26 mouse cellular contexts compared by ENCODE assay signal in genomic region chr1:172990635-172991009, GRCm38 (mm10). TPM values are rescaled to one million over a fixed set of nuclear protein-coding genes. Genes with fewer than 3 reads are reported as not detected.
A peak's percentile ranks its signal among the peaks of the same experiment; 100 is the strongest.
DNase-seq lines count a peak whose midpoint lies in the region; ATAC-seq and TF ChIP-seq lines count a peak whose summit lies in the region.
"Had no signal": no experiment of that assay in that cellular context is flagged by ENCODE, and none has a peak within 500 bp of the region (broad histone marks: within the 10 kb centered on the region; RNA-seq: fewer than 3 reads in every experiment).

No protein-coding gene starts in this region.

- no peaks in the 10 kb centered on the region for H3K27me3 ChIP-seq in intestine, embryonic 14.5 days (replicated peaks; ENCODE audit: control insufficient read depth, insufficient read depth, low read length)
- H3K27me3 ChIP-seq in intestine, embryonic 16.5 days (replicated peaks; ENCODE audit: control insufficient read depth, insufficient read depth, low read length): no peaks in the 10 kb centered on the region
- no peaks in the 10 kb centered on the region for H3K27me3 ChIP-seq in liver, embryonic 13.5 days
- H3K27me3 ChIP-seq in liver, postnatal 0 days (ENCODE audit: insufficient read depth, low read length): no peaks in the 10 kb centered on the region
- H3K27me3 ChIP-seq in hindbrain, embryonic 13.5 days: no peaks in the 10 kb centered on the region
- no peaks in the 10 kb centered on the region for H3K27me3 ChIP-seq in midbrain, embryonic 14.5 days (ENCODE audit: control insufficient read depth, insufficient read depth, low read length)
- H3K27me3 ChIP-seq: CH12.LX; embryonic facial prominence, embryonic 13.5 days; Patski had no signal

- H3K9ac ChIP-seq in intestine, embryonic 14.5 days (ENCODE audit: low read length): no peak overlapping the region
- H3K9ac ChIP-seq in intestine, embryonic 16.5 days (ENCODE audit: low read depth, low read length): no peak overlapping the region
- H3K9ac ChIP-seq in liver, embryonic 13.5 days: no peak overlapping the region
- no peak overlapping the region; the same call in 1 of the 2 replicates for H3K9ac ChIP-seq in liver, postnatal 0 days (replicated peaks)
- H3K9ac ChIP-seq in hindbrain, embryonic 13.5 days: no peak overlapping the region
- no peak overlapping the region for H3K9ac ChIP-seq in midbrain, embryonic 14.5 days (replicated peaks; ENCODE audit: low read length)
- H3K9ac ChIP-seq: embryonic facial prominence, embryonic 13.5 days; hindbrain, embryonic 14.5 days had no signal

- TF ChIP-seq CTCF in liver, postnatal 0 days (IDR thresholded peaks at IDR 0.05; ENCODE audit: low read depth): no peak

- 75% methylated on average over 3 of the region's 3 CpGs for WGBS in intestine, embryonic 14.5 days
- WGBS in intestine, embryonic 16.5 days: 52% methylated on average over 3 of the region's 3 CpGs
- whole genome bisulfite sequencing in liver, embryonic 13.5 days (ENCODE audit: insufficient replicate concordance): 49% methylated on average over 3 of the region's 3 CpGs
- 38% methylated on average over 3 of the region's 3 CpGs for WGBS in liver, postnatal 0 days (ENCODE audit: insufficient replicate concordance)
- 85% methylated on average over 3 of the region's 3 CpGs for WGBS in hindbrain, embryonic 13.5 days
- WGBS in midbrain, embryonic 14.5 days: 92% methylated on average over 3 of the region's 3 CpGs

- no peak for TF ChIP-seq EP300 in liver, postnatal 0 days (IDR thresholded peaks at IDR 0.05; ENCODE audit: low read depth)

- peak overlapping the region; percentile 25 for H3K4me2 ChIP-seq in intestine, embryonic 14.5 days (ENCODE audit: low read length)
- H3K4me2 ChIP-seq in intestine, embryonic 16.5 days (ENCODE audit: low read depth, low read length): peak overlapping the region; percentile 37
- peak overlapping the region; percentile 41 for H3K4me2 ChIP-seq in liver, embryonic 13.5 days
- H3K4me2 ChIP-seq in liver, postnatal 0 days (ENCODE audit: low read depth, low read length): peak overlapping the region; percentile 54
- H3K4me2 ChIP-seq in hindbrain, embryonic 13.5 days: no peak overlapping the region
- no peak overlapping the region for H3K4me2 ChIP-seq in midbrain, embryonic 14.5 days (ENCODE audit: low read length)
- H3K4me2 ChIP-seq: embryonic facial prominence, embryonic 13.5 days; hindbrain, embryonic 14.5 days had no signal

- no peaks in the 10 kb centered on the region for H3K4me1 ChIP-seq in intestine, embryonic 14.5 days (replicated peaks; ENCODE audit: control insufficient read depth, insufficient read depth, low read length)
- no peaks in the 10 kb centered on the region for H3K4me1 ChIP-seq in intestine, embryonic 16.5 days (ENCODE audit: control insufficient read depth, insufficient read depth, low read length)
- H3K4me1 ChIP-seq in liver, embryonic 13.5 days (replicated peaks): no peaks in the 10 kb centered on the region; the same call in 1 of the 2 replicates
- H3K4me1 ChIP-seq in liver, postnatal 0 days (ENCODE audit: insufficient read depth): no peaks in the 10 kb centered on the region
- 0 out of 2 replicates have a peak, but pooled peaks cover 5% of the 10 kb centered on the region for H3K4me1 ChIP-seq in hindbrain, embryonic 13.5 days (replicated peaks)
- peaks cover 6% of the 10 kb centered on the region; the same call in 1 of the 2 replicates for H3K4me1 ChIP-seq in midbrain, embryonic 14.5 days (ENCODE audit: control insufficient read depth, insufficient read depth, low read length)
- H3K4me1 ChIP-seq: embryonic facial prominence, embryonic 13.5 days; heart, embryonic 10.5 days had no signal

- no peaks in the 10 kb centered on the region for H3K36me3 ChIP-seq in intestine, embryonic 14.5 days (ENCODE audit: control insufficient read depth, insufficient read depth, low read length)
- H3K36me3 ChIP-seq in intestine, embryonic 16.5 days (ENCODE audit: control insufficient read depth, insufficient read depth, low read length): no peaks in the 10 kb centered on the region
- H3K36me3 ChIP-seq in liver, embryonic 13.5 days: no peaks in the 10 kb centered on the region
- 0 out of 2 replicates have a peak, but pooled peaks cover 3% of the 10 kb centered on the region for H3K36me3 ChIP-seq in liver, postnatal 0 days (replicated peaks; ENCODE audit: insufficient read depth, low read length)
- no peaks in the 10 kb centered on the region for H3K36me3 ChIP-seq in hindbrain, embryonic 13.5 days
- H3K36me3 ChIP-seq in midbrain, embryonic 14.5 days (ENCODE audit: control insufficient read depth, insufficient read depth, low read length): no peaks in the 10 kb centered on the region
- H3K36me3 ChIP-seq: embryonic facial prominence, embryonic 13.5 days; heart, embryonic 10.5 days had no signal

- no peaks in the 10 kb centered on the region for H3K9me3 ChIP-seq in intestine, embryonic 14.5 days (ENCODE audit: control insufficient read depth, low read length)
- no peaks in the 10 kb centered on the region for H3K9me3 ChIP-seq in intestine, embryonic 16.5 days (ENCODE audit: control insufficient read depth, low read length)
- H3K9me3 ChIP-seq in liver, embryonic 13.5 days (replicated peaks): no peaks in the 10 kb centered on the region
- H3K9me3 ChIP-seq in liver, postnatal 0 days (ENCODE audit: low read length): no peaks in the 10 kb centered on the region
- no peaks in the 10 kb centered on the region for H3K9me3 ChIP-seq in hindbrain, embryonic 13.5 days
- no peaks in the 10 kb centered on the region for H3K9me3 ChIP-seq in midbrain, embryonic 14.5 days (ENCODE audit: control insufficient read depth, low read length)
- H3K9me3 ChIP-seq: embryonic facial prominence, embryonic 13.5 days; heart, embryonic 10.5 days had no signal

- ATAC-seq in intestine, embryonic 14.5 days (replicated peaks; ENCODE audit: low FRiP score, low TSS enrichment, low read depth): no peak
- peak; percentile 55 for ATAC-seq in intestine, embryonic 16.5 days
- ATAC-seq in liver, embryonic 13.5 days (ENCODE audit: low read depth): no peak
- ATAC-seq in liver, postnatal 0 days: no peak
- ATAC-seq in hindbrain, embryonic 13.5 days (ENCODE audit: low FRiP score): no peak
- no peak for ATAC-seq in midbrain, embryonic 14.5 days (ENCODE audit: low FRiP score, low TSS enrichment)
- ATAC-seq: activated CD4-positive, CD25-positive, alpha-beta regulatory T cell, adult 4 months; forebrain, embryonic 16.5 days; Patski had no signal

- no peak overlapping the region for H3K27ac ChIP-seq in intestine, embryonic 14.5 days (ENCODE audit: low read depth)
- H3K27ac ChIP-seq in intestine, embryonic 16.5 days (ENCODE audit: low read length): peak overlapping the region; percentile 63
- no peak overlapping the region for H3K27ac ChIP-seq in liver, embryonic 13.5 days
- peak overlapping the region; percentile 66 for H3K27ac ChIP-seq in liver, postnatal 0 days (ENCODE audit: low read depth)
- no peak overlapping the region for H3K27ac ChIP-seq in hindbrain, embryonic 13.5 days
- H3K27ac ChIP-seq in midbrain, embryonic 14.5 days (replicated peaks; ENCODE audit: low read depth, low read length): no peak overlapping the region
- H3K27ac ChIP-seq: embryonic facial prominence, embryonic 13.5 days; heart, embryonic 10.5 days; hindbrain, embryonic 14.5 days had no signal

- no peak overlapping the region for H3K4me3 ChIP-seq in intestine, embryonic 14.5 days (ENCODE audit: low read depth, low read length)
- H3K4me3 ChIP-seq in intestine, embryonic 16.5 days (ENCODE audit: low read length): peak overlapping the region; percentile 41
- H3K4me3 ChIP-seq in liver, embryonic 13.5 days (replicated peaks): peak overlapping the region; percentile 26
- peak overlapping the region; percentile 40; the same call in 1 of the 2 replicates for H3K4me3 ChIP-seq in liver, postnatal 0 days (ENCODE audit: low read depth, low read length)
- no peak overlapping the region for H3K4me3 ChIP-seq in hindbrain, embryonic 13.5 days
- H3K4me3 ChIP-seq in midbrain, embryonic 14.5 days (replicated peaks; ENCODE audit: low read depth, low read length): no peak overlapping the region
- H3K4me3 ChIP-seq: embryonic facial prominence, embryonic 13.5 days; heart, embryonic 10.5 days had no signal

- no peak for DNase-seq in intestine, embryonic 14.5 days (ENCODE audit: low spot score)
- DNase-seq in liver, embryonic 13.5 days: no peak
- DNase-seq in liver, postnatal 0 days: no peak
- no peak for DNase-seq in midbrain, embryonic 14.5 days
- no peak for DNase-seq in urinary bladder, adult 18-20 months (ENCODE audit: low spot score in 2 of 2)
- DNase-seq: adrenal gland, postnatal 14 days; cerebellum, adult 11-12 months; cerebellum, adult 9-10 months; cerebellum, postnatal 25 days; gastrocnemius, postnatal 10 days; heart, adult 18-20 months; heart, postnatal 10 days; heart, postnatal 4 days had no signal

RNA-seq across cellular contexts. Expression of gene Olfr16, which starts 40.4 kb away (rescaled TPM):
- polyA plus RNA-seq in intestine, embryonic 14.5 days (2014; fragmentation: Nextera tagmentation; extraction: Ambion mirVana): not detected in 2 replicates
- polyA plus RNA-seq in intestine, embryonic 16.5 days (2015; fragmentation: Nextera tagmentation; extraction: Ambion mirVana): not detected in 2 replicates
- polyA plus RNA-seq in liver, embryonic 13.5 days (2015; fragmentation: Nextera tagmentation; extraction: Ambion mirVana): not detected in 2 replicates
- polyA plus RNA-seq in liver, postnatal 0 days (2015; fragmentation: Nextera tagmentation; extraction: Ambion mirVana): 0.12 and 0.16 TPM in 2 replicates
- polyA plus RNA-seq in hindbrain, embryonic 13.5 days (2015; fragmentation: Nextera tagmentation; extraction: Ambion mirVana): not detected in 2 replicates
- not detected in 2 replicates for polyA plus RNA-seq in midbrain, embryonic 14.5 days (2014; fragmentation: Nextera tagmentation; extraction: Ambion mirVana)
- polyA plus RNA-seq: activated CD4-positive, CD25-positive, alpha-beta regulatory T cell, adult 4 months; cortical plate, adult 2 months; embryonic facial prominence, embryonic 13.5 days; forebrain, embryonic 11.5 days; forebrain, embryonic 16.5 days; frontal cortex, adult 2 months; heart, embryonic 10.5 days; heart, embryonic 14.5 days; hindbrain, embryonic 14.5 days; Patski had no signal

Comparison
In these comparisons a context has a peak if more than half of its experiments do, and no peak if none do; other contexts are left out.
1. H3K27ac ChIP-seq: peak in intestine, embryonic 16.5 days (single experiment) and liver, postnatal 0 days (single experiment); none in intestine, embryonic 14.5 days (single experiment), liver, embryonic 13.5 days (single experiment), hindbrain, embryonic 13.5 days (single experiment) and midbrain, embryonic 14.5 days (single experiment).
2. H3K4me3 ChIP-seq: peak in intestine, embryonic 16.5 days (single experiment), liver, embryonic 13.5 days (single experiment) and liver, postnatal 0 days (single experiment); none in intestine, embryonic 14.5 days (single experiment), hindbrain, embryonic 13.5 days (single experiment) and midbrain, embryonic 14.5 days (single experiment).
3. H3K4me2 ChIP-seq: peak in intestine, embryonic 14.5 days (single experiment), intestine, embryonic 16.5 days (single experiment), liver, embryonic 13.5 days (single experiment) and liver, postnatal 0 days (single experiment); none in hindbrain, embryonic 13.5 days (single experiment) and midbrain, embryonic 14.5 days (single experiment).